Mouse (Mus musculus) ES-E14 (cell line): ENCODE measurements at regions not wholly inside any gene's neighbourhood (a gene's known extent, or its start where the extent isn't known, plus 50 kb on each side); places are given as distances from the start of the nearest gene placed in this dataset.

Source experiments
- CHD2 ChIP-seq: IDR thresholded peaks from 2 replicates; pipeline ENCODE4 v1.6.1; 2014; ENCODE audit warnings: mild to moderate bottlenecking, low read depth, low read length, inconsistent platforms
- HCFC1 ChIP-seq: IDR thresholded peaks from 2 replicates; pipeline ENCODE4 v1.6.1; 2012; ENCODE audit warnings: low read length, inconsistent platforms, borderline replicate concordance; ENCODE audit not compliant: insufficient read depth

- TF ChIP-seq CHD2 (no peak), HCFC1 (no peak)
Observed at GRCm38 (mm10) chr17:14144082-14144481, 60.0 kb downstream of the Dact2 start.
